Mouse (Mus musculus) liver, adult 2 months (tissue): ENCODE results near the gene Nicn1. TPM values are rescaled to one million over a fixed set of nuclear protein-coding genes. Genes with fewer than 3 reads are reported as not detected.
"Not testable (repeated sequence)": the region's sequence is repeated elsewhere in the genome, so short reads cannot be mapped to it uniquely, and the experiment has no call there.

Experiments used
- DNase-seq: peaks from one replicate; pipeline ENCODE4 v3.0.0-alpha.2; 2011; ENCODE audit warnings: low read depth, low spot score; ENCODE audit errors: extremely low read depth
- H3K27ac ChIP-seq: fragments of 200-500 bp; replicated peaks from 2 replicates; pipeline ENCODE4 v1.5.1; 2012; ENCODE audit warnings: low read depth, mild to moderate bottlenecking, control low read depth, inconsistent platforms, low read length; ENCODE audit not compliant: insufficient read depth
- H3K27me3 ChIP-seq: fragments of 200-500 bp; 2 replicates; pipeline ENCODE4 v1.6.1; 2012; ENCODE audit warnings: mild to moderate bottlenecking, moderate library complexity, low read length, inconsistent platforms; ENCODE audit not compliant: control insufficient read depth, insufficient read depth
- H3K36me3 ChIP-seq: fragments of 200-500 bp; 2 replicates; pipeline ENCODE4 v1.6.1; 2012; ENCODE audit warnings: low read length, inconsistent platforms; ENCODE audit not compliant: control insufficient read depth, insufficient read depth
- H3K4me1 ChIP-seq: fragments of 200-500 bp; 2 replicates; pipeline ENCODE4 v1.6.1; 2011; ENCODE audit warnings: low read length; ENCODE audit not compliant: control insufficient read depth, insufficient read depth
- H3K4me3 ChIP-seq: fragments of 200-500 bp; 2 replicates; pipeline ENCODE4 v1.5.1; 2011; ENCODE audit warnings: low read depth, mild to moderate bottlenecking, control low read depth, low read length, moderate library complexity; ENCODE audit not compliant: insufficient read depth
- H3K79me2 ChIP-seq: fragments of 200-500 bp; 2 replicates; pipeline ENCODE4 v1.6.1; 2012; ENCODE audit warnings: inconsistent platforms, mild to moderate bottlenecking, low read length, moderate library complexity; ENCODE audit not compliant: control insufficient read depth, insufficient read depth
- H3K9ac ChIP-seq: fragments of 200-500 bp; 2 replicates; pipeline ENCODE4 v1.6.1; 2012; ENCODE audit warnings: low read depth, mild to moderate bottlenecking, control low read depth, inconsistent platforms, low read length
- CTCF ChIP-seq: fragments of 200-500 bp; IDR thresholded peaks from 2 replicates; pipeline ENCODE4 v1.5.1; 2011; ENCODE audit warnings: low read depth, low read length, control low read depth
- POLR2A ChIP-seq: fragments of 200-500 bp; IDR thresholded peaks from 2 replicates; pipeline ENCODE4 v1.6.1; 2011; ENCODE audit warnings: low read length, control low read depth; ENCODE audit not compliant: insufficient read depth; ENCODE audit errors: extremely low read depth
- WGBS: fragments of 180-500 bp; shearing (Covaris S2); methylation state at CpG from one replicate; pipeline ENCODE4 v1.1.7; 2018; 5-methylcytosine and 5-hydroxymethylcytosine counted together
- polyA plus RNA-seq: library from polyadenylated mRNA; depleted of rRNA; stranded (reverse); fragments of >200 nt; gene quantifications from 2 replicates; pipeline ENCODE4 v1.2.3, GENCODE M21; 2012
- total RNA-seq: library from RNA; depleted of rRNA; stranded (reverse); fragments of >200 nt; gene quantifications from 2 replicates; pipeline ENCODE4 v1.2.3, GENCODE M21; 2014

Gene Nicn1
- total and polyA plus RNA-seq, 2 experiments = 5.8 to 15.9 TPM

- WGBS = 91% methylated on average over 10 of the region's 10 CpGs
- no peak for DNase-seq
- no peak overlapping the region for H3K27ac ChIP-seq
- TF ChIP-seq POLR2A = no peak
- no peak for TF ChIP-seq CTCF
- H3K79me2 ChIP-seq = peaks cover 12% of the 10 kb centered on the region; the same call in 1 of the 2 replicates
- no peak overlapping the region for H3K4me3 ChIP-seq
- no peaks in the 10 kb centered on the region for H3K27me3 ChIP-seq
- H3K9ac ChIP-seq = no peak overlapping the region
- peaks cover 12% of the 10 kb centered on the region for H3K4me1 ChIP-seq
- H3K36me3 ChIP-seq = no peaks in the 10 kb centered on the region
Observed at GRCm38 (mm10) chr9:108266261-108266935, 23.8 kb upstream of the Nicn1 start.

DNA sequence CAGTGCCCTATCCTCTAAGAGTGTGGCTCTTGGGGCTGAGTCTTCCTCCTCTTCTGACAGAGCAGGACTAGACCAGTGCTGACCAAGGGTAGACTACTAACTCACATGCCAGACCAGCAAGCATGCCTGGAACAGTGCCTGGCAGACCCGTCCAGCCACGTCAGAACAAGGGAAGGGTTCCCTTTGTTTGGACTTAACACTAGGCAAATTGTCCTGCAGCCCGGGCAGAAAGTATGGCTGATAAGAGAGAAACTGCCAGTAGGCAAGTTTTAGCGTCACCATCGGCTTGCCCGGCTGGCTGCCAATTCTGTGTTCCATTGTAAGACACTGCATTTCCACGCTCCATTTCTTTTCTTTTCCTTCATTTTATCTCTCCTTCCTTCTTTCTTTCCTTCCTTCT lies 22.5 kb upstream of the Nicn1 start:
- H3K79me2 ChIP-seq = peaks cover under 1% of the 10 kb centered on the region; the same call in 1 of the 2 replicates
- DNase-seq = peak; percentile 55
- H3K4me3 ChIP-seq = no peak overlapping the region
- WGBS = 53% methylated on average over 7 of the region's 7 CpGs
- no peaks in the 10 kb centered on the region for H3K36me3 ChIP-seq
- H3K4me1 ChIP-seq = peaks cover 7% of the 10 kb centered on the region
- H3K27me3 ChIP-seq = no peaks in the 10 kb centered on the region
- H3K9ac ChIP-seq = no peak overlapping the region
- no peak for TF ChIP-seq POLR2A
- TF ChIP-seq CTCF = no peak
- H3K27ac ChIP-seq = 0 out of 2 replicates have a peak overlapping the region, but pooled peaks have one; percentile 1

- not testable (repeated sequence) for H3K79me2 ChIP-seq, H3K27me3 ChIP-seq, H3K9ac ChIP-seq, H3K36me3 ChIP-seq, H3K4me1 ChIP-seq, H3K4me3 ChIP-seq, H3K27ac ChIP-seq
- DNase-seq = peak; percentile 56
- WGBS = 38% methylated on average over 7 of the region's 7 CpGs
Observed at GRCm38 (mm10) chr9:108268701-108269100, 21.5 kb upstream of the Nicn1 start.

- 8% methylated on average over 2 of the region's 2 CpGs for WGBS
- TF ChIP-seq POLR2A (no peak), CTCF (no peak)
- no peaks in the 10 kb centered on the region for H3K27me3 ChIP-seq
- no peaks in the 10 kb centered on the region for H3K36me3 ChIP-seq
- no peaks in the 10 kb centered on the region for H3K79me2 ChIP-seq
- peak; percentile 53 for DNase-seq
- no peak overlapping the region for H3K27ac ChIP-seq
- peaks cover 11% of the 10 kb centered on the region for H3K4me1 ChIP-seq
- no peak overlapping the region for H3K9ac ChIP-seq
- no peak overlapping the region for H3K4me3 ChIP-seq
Observed at GRCm38 (mm10) chr9:108271941-108272340, 18.3 kb upstream of the Nicn1 start.

DNA sequence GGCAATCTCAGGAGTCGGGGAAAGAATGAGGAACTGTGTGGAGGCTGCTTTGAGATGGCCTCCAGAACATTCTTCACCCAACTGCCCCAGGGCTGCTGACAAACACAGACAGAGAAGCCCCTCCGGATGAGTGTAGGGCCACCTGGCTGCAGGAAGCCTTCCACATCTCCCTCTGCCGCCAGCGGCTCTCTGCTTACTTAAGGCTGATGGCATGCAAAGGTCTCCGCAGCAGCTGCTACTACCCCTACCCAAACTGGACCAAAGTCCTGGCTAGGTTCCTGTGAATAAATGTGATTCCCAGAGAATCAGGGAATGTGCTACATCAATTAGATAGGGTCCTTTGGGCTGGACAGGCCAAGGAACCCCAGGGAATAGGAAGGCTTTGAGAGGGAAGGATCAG lies 17.5 kb upstream of the Nicn1 start:
- H3K4me1 ChIP-seq = peaks cover 11% of the 10 kb centered on the region
- H3K79me2 ChIP-seq = no peaks in the 10 kb centered on the region
- no peak overlapping the region for H3K4me3 ChIP-seq
- H3K36me3 ChIP-seq = no peaks in the 10 kb centered on the region
- TF ChIP-seq POLR2A (no peak), CTCF (no peak)
- no peak overlapping the region for H3K9ac ChIP-seq
- H3K27ac ChIP-seq = no peak overlapping the region
- no peak for DNase-seq
- no peaks in the 10 kb centered on the region for H3K27me3 ChIP-seq
- 68% methylated on average over 5 of the region's 5 CpGs for WGBS

DNA sequence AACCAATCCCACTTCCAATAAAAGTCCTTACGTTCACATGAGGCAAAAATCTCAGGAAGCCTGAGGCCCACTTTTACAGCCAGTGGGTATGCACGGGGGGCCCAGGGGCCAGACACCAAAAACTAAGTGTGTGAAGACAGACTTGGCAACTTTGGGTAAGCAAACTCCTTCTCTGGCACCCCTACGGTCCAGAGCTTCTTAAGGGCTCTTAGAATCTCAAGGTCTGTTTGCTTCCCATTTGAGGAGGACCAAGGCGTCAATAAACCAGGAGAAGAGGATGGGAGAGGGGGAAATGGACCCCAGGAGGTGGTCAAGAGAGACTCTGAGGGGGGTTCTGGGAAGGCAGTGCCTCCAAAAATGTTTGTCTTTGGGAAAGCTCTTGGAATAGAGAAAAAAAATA lies 16.7 kb upstream of the Nicn1 start:
- Histone ChIP-seq H3K79me2 (no peaks in the 10 kb centered on the region), H3K27me3 (no peaks in the 10 kb centered on the region), H3K27ac (no peak overlapping the region), H3K4me3 (no peak overlapping the region), H3K36me3 (no peaks in the 10 kb centered on the region), H3K4me1 (peaks cover 11% of the 10 kb centered on the region), H3K9ac (no peak overlapping the region)
- TF ChIP-seq POLR2A (no peak), CTCF (no peak)
- WGBS = 96% methylated on average over 4 of the region's 4 CpGs
- DNase-seq = no peak
